Mouse (Mus musculus) macrophage (primary cell): Measurements from ENCODE around the gene Psmb6. TPM values are rescaled to one million over a fixed set of nuclear protein-coding genes. Genes with fewer than 3 reads are reported as not detected.

ENCODE experiments used
- H3K27ac ChIP-seq: fragments of 350-480 bp; formaldehyde crosslinking; 2 replicates; pipeline ENCODE4 v1.9.0; 2021
- H3K36me3 ChIP-seq: fragments of 350-480 bp; formaldehyde crosslinking; 2 replicates; pipeline ENCODE4 v1.9.0; 2021; ENCODE audit errors: inconsistent target
- H3K4me3 ChIP-seq: fragments of 350-480 bp; formaldehyde crosslinking; 2 replicates; pipeline ENCODE4 v1.9.0; 2021; ENCODE audit errors: inconsistent target
- H3K79me2 ChIP-seq: fragments of 350-480 bp; formaldehyde crosslinking; 2 replicates; pipeline ENCODE4 v1.9.0; 2021; ENCODE audit errors: inconsistent target
- WGBS: methylation state at CpG from one replicate; pipeline ENCODE4 v1.1.7; 2026; ENCODE audit warnings: inconsistent platforms; ENCODE audit not compliant: missing documents; 5-methylcytosine and 5-hydroxymethylcytosine counted together
- polyA plus RNA-seq: library from polyadenylated mRNA; stranded (reverse); fragments of 250-400 nt; gene quantifications from 3 replicates; pipeline ENCODE4 v1.2.4, GENCODE M21; 2018; ENCODE audit warnings: inconsistent platforms

Gene Psmb6
- polyA plus RNA-seq, 1 experiment from 2014 or later, result 395 TPM

DNA sequence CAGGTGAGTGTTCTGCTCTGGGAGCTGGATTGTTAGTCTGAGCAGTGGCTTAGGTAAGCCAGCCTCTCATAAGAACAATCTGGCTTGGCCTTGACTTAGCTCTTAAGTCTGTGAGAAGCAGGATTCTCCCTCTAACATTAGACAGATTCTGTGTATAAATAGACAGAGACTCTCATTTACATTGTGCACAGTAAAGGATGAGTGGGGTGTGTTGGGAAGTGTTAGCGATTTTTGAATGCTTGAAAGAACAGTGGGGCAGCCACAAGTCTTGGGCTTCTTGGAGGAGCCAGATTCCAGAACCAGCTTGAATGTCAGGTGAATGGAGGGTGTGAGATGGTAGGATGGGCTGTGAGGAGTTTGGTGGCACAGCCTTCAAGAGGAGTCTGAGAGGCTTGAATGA is 46.5 kb downstream of the Psmb6 start:
- WGBS, result 100% methylated on average over 1 of the region's 1 CpGs
- Histone ChIP-seq H3K79me2 (peaks cover 100% of the 10 kb centered on the region), H3K27ac (no peak overlapping the region), H3K36me3 (peaks cover 7% of the 10 kb centered on the region), H3K4me3 (no peak overlapping the region)

DNA sequence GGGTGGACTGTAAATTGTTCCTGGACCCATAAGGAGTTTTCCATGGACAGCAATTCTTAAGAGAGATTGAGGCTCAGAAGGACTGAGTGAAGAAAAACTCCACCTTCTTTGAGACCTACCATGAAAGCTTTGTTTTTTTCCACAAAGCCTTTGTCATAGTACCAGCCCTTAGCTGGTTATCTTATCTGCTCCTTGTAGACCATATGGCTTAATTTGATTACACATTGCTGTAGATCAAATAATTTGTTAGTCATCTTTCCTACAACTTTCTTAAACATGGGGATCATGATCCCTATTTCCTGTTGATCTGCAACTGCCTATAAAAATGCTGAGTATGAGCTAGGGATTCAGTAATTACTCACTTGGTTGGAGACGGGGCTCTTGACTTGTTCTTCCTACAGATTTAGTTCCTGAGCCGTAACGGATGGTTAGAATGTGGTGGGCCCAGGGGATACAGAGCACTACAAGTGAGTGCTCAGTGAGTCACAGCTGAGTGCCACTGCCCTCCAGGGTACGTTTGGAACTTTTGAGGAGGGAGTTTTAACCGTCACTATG is 47.3 kb downstream of the Psmb6 start:
- Histone ChIP-seq H3K27ac (no peak overlapping the region), H3K4me3 (no peak overlapping the region), H3K79me2 (peaks cover 100% of the 10 kb centered on the region), H3K36me3 (no peaks in the 10 kb centered on the region)
- 91% methylated on average over 5 of the region's 5 CpGs for WGBS

- 91% methylated on average over 6 of the region's 6 CpGs for WGBS
- Histone ChIP-seq H3K79me2 (peaks cover 100% of the 10 kb centered on the region), H3K27ac (no peak overlapping the region), H3K4me3 (no peak overlapping the region), H3K36me3 (no peaks in the 10 kb centered on the region)
Measured at GRCm38 (mm10) chr11:70573872-70574271, 48.7 kb downstream of the Psmb6 start.

GRCm38 (mm10) chr11:70577201-70577600 is 52.0 kb downstream of the Psmb6 start:
- 93% methylated on average over 3 of the region's 3 CpGs for WGBS
- no peak overlapping the region for H3K4me3 ChIP-seq
- peaks cover 96% of the 10 kb centered on the region for H3K79me2 ChIP-seq
- H3K27ac ChIP-seq, result no peak overlapping the region
- H3K36me3 ChIP-seq, result no peaks in the 10 kb centered on the region

Other genes with a start within 250 kb of the Psmb6 start
- not detected in 3 replicates for gene Alox12e, start 202.7 kb upstream of the Psmb6 start, polyA plus RNA-seq
- gene Alox15, start 173.3 kb upstream of the Psmb6 start, polyA plus RNA-seq, result not detected in 3 replicates
- 16.8 to 21.8 TPM (median 20.3 TPM) in 3 replicates for gene Pelp1, start 115.3 kb upstream of the Psmb6 start, polyA plus RNA-seq
- 230 to 319 TPM (median 312 TPM) in 3 replicates for gene Arrb2, start 92.7 kb upstream of the Psmb6 start, polyA plus RNA-seq
- gene Med11, start 73.4 kb upstream of the Psmb6 start, polyA plus RNA-seq, result 29.8 to 44.9 TPM (median 39.4 TPM) in 3 replicates
- 2.4 to 5.2 TPM (median 4.4 TPM) in 3 replicates for gene Zmynd15, start 65.9 kb upstream of the Psmb6 start, polyA plus RNA-seq
- 84.4 to 133 TPM (median 111 TPM) in 3 replicates for gene Cxcl16, start 65.4 kb upstream of the Psmb6 start, polyA plus RNA-seq
- 2.7 to 4.1 TPM in 2 of 3 replicates, not detected in the other for gene Tm4sf5, start 20.1 kb upstream of the Psmb6 start, polyA plus RNA-seq
- not detected in 3 replicates for gene Vmo1, start 10.8 kb upstream of the Psmb6 start, polyA plus RNA-seq
- not detected in 3 replicates for gene Gltpd2, start 6.2 kb upstream of the Psmb6 start, polyA plus RNA-seq
- not detected in 3 replicates for gene Gm40193, start 7.6 kb downstream of the Psmb6 start, polyA plus RNA-seq
- 19.1 to 36.3 TPM (median 25.0 TPM) in 3 replicates for gene Pld2, start 14.7 kb downstream of the Psmb6 start, polyA plus RNA-seq
- 23.4 to 63.5 TPM (median 51.1 TPM) in 3 replicates for gene Mink1, start 37.5 kb downstream of the Psmb6 start, polyA plus RNA-seq
- gene 4930544D05Rik, start 90.5 kb downstream of the Psmb6 start, polyA plus RNA-seq, result not detected in 3 replicates
- gene Chrne, start 93.8 kb downstream of the Psmb6 start, polyA plus RNA-seq, result not detected in 3 replicates
- gene Gp1ba, start 113.8 kb downstream of the Psmb6 start, polyA plus RNA-seq, result 0.09 to 2.0 TPM (median 0.28 TPM) in 3 replicates
- 11.6 to 41.2 TPM (median 23.9 TPM) in 3 replicates for gene Rnf167, start 121.9 kb downstream of the Psmb6 start, polyA plus RNA-seq
- 53.0 to 112 TPM (median 103 TPM) in 3 replicates for gene Slc25a11, start 122.1 kb downstream of the Psmb6 start, polyA plus RNA-seq
- 1,563 to 2,873 TPM (median 2,872 TPM) in 3 replicates for gene Pfn1, start 129.3 kb downstream of the Psmb6 start, polyA plus RNA-seq
- gene Eno3, start 131.8 kb downstream of the Psmb6 start, polyA plus RNA-seq, result 3.0 to 5.4 TPM (median 4.8 TPM) in 3 replicates
- gene Spag7, start 144.0 kb downstream of the Psmb6 start, polyA plus RNA-seq, result 72.0 to 176 TPM (median 83.0 TPM) in 3 replicates
- gene Camta2, start 162.7 kb downstream of the Psmb6 start, polyA plus RNA-seq, result 35.3 to 53.1 TPM (median 41.4 TPM) in 3 replicates
- 0.32 to 0.85 TPM (median 0.36 TPM) in 3 replicates for gene Inca1, start 174.8 kb downstream of the Psmb6 start, polyA plus RNA-seq
- 60.6 to 75.9 TPM (median 62.3 TPM) in 3 replicates for gene Kif1c, start 175.2 kb downstream of the Psmb6 start, polyA plus RNA-seq
- 3.6 to 4.3 TPM (median 3.6 TPM) in 3 replicates for gene Zfp3, start 238.8 kb downstream of the Psmb6 start, polyA plus RNA-seq